Mouse (Mus musculus) CH12.LX (cell line): ENCODE data around the gene Clec2d. TPM values are rescaled to one million over a fixed set of nuclear protein-coding genes. Genes with fewer than 3 reads are reported as not detected.
A peak's percentile ranks its signal among the peaks of the same experiment; 100 is the strongest.

Source experiments
- DNase-seq: peaks from one replicate; pipeline ENCODE4 v3.0.0-alpha.2; 2013; ENCODE audit errors: extremely low read depth
- H3K27ac ChIP-seq: 2 replicates; pipeline ENCODE4 v1.5.1; 2012; ENCODE audit warnings: low read depth, mild to moderate bottlenecking, control low read depth, moderate library complexity; ENCODE audit not compliant: insufficient read depth
- H3K27me3 ChIP-seq: replicated peaks from 2 replicates; pipeline ENCODE3; 2012; ENCODE audit warnings: inconsistent platforms
- H3K36me3 ChIP-seq, 2 experiments: replicated peaks in 1 of 2; 2 replicates each; pipeline versions ENCODE3 to v1.6.1; 2012; ENCODE audit warnings: inconsistent platforms in 1 of 2, low read length in 1 of 2, mild to moderate bottlenecking in 1 of 2, mixed read lengths in 1 of 2, moderate library complexity in 1 of 2; ENCODE audit not compliant: control insufficient read depth in 1 of 2, insufficient read depth in 1 of 2
- H3K4me1 ChIP-seq, 2 experiments: 2 replicates each; pipeline ENCODE4 v1.6.1; 2012; ENCODE audit warnings: inconsistent platforms in 1 of 2, moderate library complexity in 1 of 2; ENCODE audit not compliant: insufficient read depth in 2 of 2, control insufficient read depth in 1 of 2
- H3K4me2 ChIP-seq: 2 replicates; pipeline ENCODE4 v1.6.1; 2012; ENCODE audit warnings: low read depth, mild to moderate bottlenecking, control low read depth; ENCODE audit not compliant: poor library complexity, insufficient read depth, severe bottlenecking
- H3K4me3 ChIP-seq, 3 experiments: fragments of 150-350 bp in 1 of 3; sonication (generic) in 1 of 3; replicated peaks in 1 of 3; 2 replicates each; pipeline versions ENCODE3 to v1.5.1; 2011 to 2012; ENCODE audit warnings: low read depth in 2 of 3, low read length in 2 of 3, mild to moderate bottlenecking in 2 of 3, moderate library complexity in 2 of 3, control low read depth in 1 of 3, improper control_type of control experiment in 1 of 3, inconsistent platforms in 1 of 3, mixed read lengths in 1 of 3; ENCODE audit not compliant: poor library complexity in 1 of 3
- H3K79me2 ChIP-seq: replicated peaks from 2 replicates; pipeline ENCODE4 v1.6.1; 2012; ENCODE audit warnings: mild to moderate bottlenecking, moderate library complexity; ENCODE audit not compliant: control insufficient read depth, poor library complexity, insufficient read depth, severe bottlenecking; ENCODE audit errors: extremely low read depth
- H3K9ac ChIP-seq: 2 replicates; pipeline ENCODE4 v1.6.1; 2012; ENCODE audit warnings: low read depth, mild to moderate bottlenecking, control low read depth, moderate library complexity; ENCODE audit not compliant: insufficient read depth
- H3K9me3 ChIP-seq: replicated peaks from 2 replicates; pipeline ENCODE3; 2012; ENCODE audit warnings: low read length, inconsistent platforms, mixed read lengths
- BHLHE40 ChIP-seq: IDR thresholded peaks from 2 replicates; pipeline ENCODE4 v1.6.1; 2011; ENCODE audit warnings: mild to moderate bottlenecking, low read depth, low read length, improper control_type of control experiment
- E2F4 ChIP-seq: IDR thresholded peaks from 2 replicates; pipeline ENCODE4 v1.6.1; 2011; ENCODE audit warnings: low read depth, low read length, improper control_type of control experiment; ENCODE audit not compliant: insufficient replicate concordance
- ELF1 ChIP-seq: IDR thresholded peaks from 2 replicates; pipeline ENCODE4 v1.6.1; 2014; ENCODE audit warnings: low read depth, mild to moderate bottlenecking, inconsistent platforms, low read length, improper control_type of control experiment
- GABPA ChIP-seq: IDR thresholded peaks from 2 replicates; pipeline ENCODE4 v1.6.1; 2012; ENCODE audit warnings: low read depth, low read length, improper control_type of control experiment, inconsistent platforms; ENCODE audit not compliant: insufficient replicate concordance
- JUN ChIP-seq: IDR thresholded peaks from 2 replicates; pipeline ENCODE4 v1.6.1; 2011; ENCODE audit warnings: low read depth, mild to moderate bottlenecking, low read length, improper control_type of control experiment, moderate library complexity; ENCODE audit not compliant: insufficient read depth
- KAT2A ChIP-seq: IDR thresholded peaks from 2 replicates; pipeline ENCODE4 v1.6.1; 2012; ENCODE audit warnings: low read length, improper control_type of control experiment, inconsistent platforms; ENCODE audit not compliant: insufficient replicate concordance
- MAFK ChIP-seq: IDR thresholded peaks from 2 replicates; pipeline ENCODE4 v1.6.1; 2011; ENCODE audit warnings: low read length, improper control_type of control experiment; ENCODE audit not compliant: insufficient replicate concordance
- MAZ ChIP-seq: IDR thresholded peaks from 2 replicates; pipeline ENCODE4 v1.6.1; 2012; ENCODE audit warnings: low read depth, mild to moderate bottlenecking, inconsistent platforms, low read length, improper control_type of control experiment, moderate library complexity
- MXI1 ChIP-seq: IDR thresholded peaks from 2 replicates; pipeline ENCODE4 v1.6.1; 2011; ENCODE audit warnings: mild to moderate bottlenecking, low read depth, low read length, improper control_type of control experiment
- RCOR1 ChIP-seq: conservative IDR thresholded peaks from 2 replicates; pipeline ENCODE4 v1.6.1; 2012; ENCODE audit warnings: low read depth, mild to moderate bottlenecking, inconsistent platforms, low read length, improper control_type of control experiment
- TCF12 ChIP-seq: IDR thresholded peaks from 2 replicates; pipeline ENCODE4 v1.6.1; 2014; ENCODE audit warnings: low read depth, mild to moderate bottlenecking, inconsistent platforms, low read length, improper control_type of control experiment
- USF1 ChIP-seq: IDR thresholded peaks from 2 replicates; pipeline ENCODE4 v1.6.1; 2014; ENCODE audit warnings: low read depth, mild to moderate bottlenecking, inconsistent platforms, low read length, improper control_type of control experiment
- ZKSCAN1 ChIP-seq: IDR thresholded peaks from 2 replicates; pipeline ENCODE4 v1.6.1; 2012; ENCODE audit warnings: low read depth, inconsistent platforms, low read length, improper control_type of control experiment, borderline replicate concordance
- dilution Hi-C: fragments of 300-500 bp; cut with MboI; formaldehyde crosslinking; loops from 2 replicates; pipeline ENCODE4 v1.14.3; 2020; ENCODE audit warnings: low sequenced_read_pairs; ENCODE audit not compliant: extremely low pct_unique_long_range_greater_than_20kb, extremely low pct_ligation_motif_present
- in situ Hi-C: fragments of 300-500 bp; cut with MboI; formaldehyde crosslinking; loops from 3 replicates; pipeline ENCODE4 v1.14.3; 2019; ENCODE audit warnings: low sequenced_read_pairs, low pct_ligation_motif_present, low pct_unique_long_range_greater_than_20kb, mixed read lengths
- polyA plus RNA-seq: library from polyadenylated mRNA; unstranded; fragments of >175 nt; gene quantifications from 2 replicates; pipeline ENCODE4 v1.2.1, GENCODE M21; 2012; ENCODE audit warnings: low read depth; ENCODE audit not compliant: insufficient read length
- total RNA-seq, 2 experiments: library from RNA; depleted of rRNA; stranded (reverse); fragments of 300-350 nt in 1 of 2; fragments of >200 nt in 1 of 2; gene quantifications; 2 replicates each; pipeline ENCODE4 v1.2.3; 2012 to 2014

Clec2d gene
- total and polyA plus RNA-seq, 3 experiments, result 5.1 to 50.7 (median 25.9) TPM

DNA sequence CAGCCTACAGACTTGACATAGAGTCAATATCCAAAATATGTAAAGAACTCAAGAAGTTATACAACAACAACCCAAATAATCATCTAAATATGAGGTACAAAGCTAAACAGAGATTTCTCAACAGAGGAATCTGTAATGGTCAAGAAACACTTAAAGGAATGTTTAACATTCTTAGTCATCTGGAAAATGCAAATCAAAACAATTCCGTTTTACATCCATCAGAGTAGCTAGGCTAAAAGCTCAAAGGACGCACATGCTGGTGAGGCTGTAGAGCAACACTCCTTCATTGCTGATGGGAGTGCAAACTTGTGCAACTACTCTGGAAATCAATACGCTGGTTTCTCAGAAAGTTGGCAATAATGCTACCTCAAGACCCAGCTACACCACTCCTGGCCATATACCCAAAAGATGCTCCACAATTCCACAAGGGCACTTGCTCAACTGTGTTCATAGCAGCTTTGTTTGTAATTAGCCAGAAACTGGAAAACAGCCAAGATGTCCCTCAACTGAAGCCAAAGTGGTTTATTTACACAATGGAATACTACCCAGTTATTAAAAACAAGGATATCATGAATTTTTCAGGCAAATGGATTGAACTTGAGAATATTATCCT is 41.9 kb downstream of the Clec2d start:
- Histone ChIP-seq H3K9me3 (peaks cover 3% of the 10 kb centered on the region), H3K9ac (no peak overlapping the region), H3K4me3 (no peak overlapping the region), H3K27ac (0 out of 2 replicates have a peak overlapping the region, but pooled peaks have one; percentile 7), H3K27me3 (no peaks in the 10 kb centered on the region), H3K4me2 (no peak overlapping the region), H3K36me3 (no peaks in the 10 kb centered on the region), H3K79me2 (no peaks in the 10 kb centered on the region), H3K4me1 (peaks cover 4 to 6% of the 10 kb centered on the region in 2 experiments; a peak in 3 of 4 replicates)
- TF ChIP-seq JUN (no peak), ZKSCAN1 (no peak), MAFK (no peak), BHLHE40 (no peak), E2F4 (no peak), TCF12 (no peak), USF1 (no peak), RCOR1 (no peak), GABPA (no peak), KAT2A (no peak), ELF1 (no peak), MXI1 (no peak), MAZ (no peak)
- dilution Hi-C loops (no loop called here), in situ Hi-C loops (no loop called here)
- DNase-seq, result no peak

GRCm38 (mm10) chr6:129223611-129224010 is 43.2 kb downstream of the Clec2d start:
- peaks cover 4% of the 10 kb centered on the region in 2 experiments; a peak in 3 of 4 replicates for H3K4me1 ChIP-seq
- peaks cover 2 to 3% of the 10 kb centered on the region in 2 experiments for H3K36me3 ChIP-seq
- in situ Hi-C loops, result no loop called here
- H3K4me3 ChIP-seq, result no peak overlapping the region
- no peak overlapping the region for H3K27ac ChIP-seq
- no peak overlapping the region for H3K9ac ChIP-seq
- dilution Hi-C loops, result no loop called here
- no peaks in the 10 kb centered on the region for H3K27me3 ChIP-seq
- DNase-seq, result no peak
- H3K79me2 ChIP-seq, result no peaks in the 10 kb centered on the region
- TF ChIP-seq TCF12, result no peak
- no peak for TF ChIP-seq ZKSCAN1
- peaks cover under 1% of the 10 kb centered on the region for H3K9me3 ChIP-seq
- H3K4me2 ChIP-seq, result no peak overlapping the region
